Mouse (Mus musculus): ENCODE results near the gene Tigit. TPM values are rescaled to one million over a fixed set of nuclear protein-coding genes. Genes with fewer than 3 reads are reported as not detected.

Gene Tigit
- total RNA-seq (2021) = not detected

GRCm38 (mm10) chr16:43663978-43664579 is at the start of gene Tigit:
TSS of gene Tigit (minus strand) at chr16:43664146.
- DNase-seq = no peak

DNA sequence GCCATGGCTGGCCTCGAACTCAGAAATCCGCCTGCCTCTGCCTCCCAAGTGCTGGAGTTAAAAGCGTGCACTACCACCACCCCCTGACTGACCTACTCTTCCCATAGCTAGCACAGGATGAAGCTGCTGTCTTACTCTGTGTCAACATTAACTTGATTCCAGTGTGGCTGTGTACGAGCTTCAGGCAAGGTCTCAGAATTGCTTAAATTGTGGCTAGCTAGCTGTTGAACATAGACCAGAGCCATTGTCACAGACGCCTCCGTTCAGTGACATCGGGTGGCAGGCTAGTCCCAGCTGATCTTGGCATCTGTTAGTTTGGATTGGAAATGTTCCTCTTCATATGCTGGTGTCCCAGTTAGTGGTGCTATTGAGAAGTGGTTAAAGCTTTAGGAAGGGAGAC is 47.4 kb upstream of the Tigit start:
- DNase-seq = no peak

DNA sequence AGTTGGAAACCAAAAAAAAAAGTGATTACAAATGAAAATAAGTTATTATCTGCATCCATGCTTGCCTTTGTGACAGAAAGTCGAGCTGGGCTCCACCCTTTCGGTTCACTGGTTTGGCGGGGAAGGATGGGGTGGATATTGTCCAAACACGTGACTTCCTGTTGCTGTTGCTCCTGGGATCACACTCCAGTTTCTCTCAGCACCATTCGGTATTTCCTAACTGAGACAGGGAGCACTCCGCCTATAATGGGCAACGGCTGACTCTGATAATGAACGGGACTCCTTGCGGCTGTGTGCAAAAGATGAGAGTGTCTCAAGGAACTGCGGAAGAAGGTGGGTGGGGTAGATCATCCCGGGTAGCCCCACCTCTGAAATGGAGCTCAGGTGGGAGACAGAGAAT is 46.7 kb upstream of the Tigit start:
- DNase-seq = peak; percentile 56

GRCm38 (mm10) chr16:43710134-43710475 is 46.2 kb upstream of the Tigit start:
- DNase-seq = no peak

DNA sequence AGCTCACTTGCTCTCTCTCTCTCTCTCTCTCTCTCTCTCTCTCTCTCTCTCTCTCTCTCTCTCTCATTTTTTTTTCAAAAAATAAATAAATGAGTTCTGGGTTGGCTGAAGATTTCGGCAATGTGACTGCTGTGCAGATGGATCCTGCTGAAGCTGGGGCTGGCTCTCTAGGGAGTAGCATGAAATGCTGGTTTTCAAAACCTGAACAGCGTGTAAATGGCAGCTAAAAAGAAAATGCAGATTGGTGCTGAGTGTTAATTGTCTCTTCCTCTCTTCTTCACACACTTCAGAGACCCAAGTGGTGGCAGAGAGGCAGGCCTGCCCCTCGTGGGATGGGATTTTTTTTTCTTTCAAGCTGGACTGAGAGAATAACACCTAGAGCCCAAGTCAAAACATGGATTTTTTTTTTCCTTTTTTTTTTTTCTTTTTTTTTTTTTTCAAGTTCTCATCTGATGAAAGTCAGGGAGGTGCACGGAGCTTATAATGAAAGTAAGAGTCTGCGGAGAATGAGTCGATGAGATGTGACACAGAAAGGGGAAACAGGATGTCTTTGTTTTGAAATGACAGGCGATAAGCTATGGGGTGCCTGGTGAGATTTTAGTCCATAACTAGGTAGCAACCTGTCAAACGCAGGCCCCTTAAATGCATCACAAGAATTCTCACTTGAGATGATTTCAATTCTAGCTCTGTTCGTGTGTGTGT is 45.6 kb upstream of the Tigit start:
- DNase-seq = no peak

GRCm38 (mm10) chr16:43709062-43709413 is 45.1 kb upstream of the Tigit start:
- no peak for DNase-seq

GRCm38 (mm10) chr16:43708335-43709061 is 44.6 kb upstream of the Tigit start:
- no peak for DNase-seq

DNA sequence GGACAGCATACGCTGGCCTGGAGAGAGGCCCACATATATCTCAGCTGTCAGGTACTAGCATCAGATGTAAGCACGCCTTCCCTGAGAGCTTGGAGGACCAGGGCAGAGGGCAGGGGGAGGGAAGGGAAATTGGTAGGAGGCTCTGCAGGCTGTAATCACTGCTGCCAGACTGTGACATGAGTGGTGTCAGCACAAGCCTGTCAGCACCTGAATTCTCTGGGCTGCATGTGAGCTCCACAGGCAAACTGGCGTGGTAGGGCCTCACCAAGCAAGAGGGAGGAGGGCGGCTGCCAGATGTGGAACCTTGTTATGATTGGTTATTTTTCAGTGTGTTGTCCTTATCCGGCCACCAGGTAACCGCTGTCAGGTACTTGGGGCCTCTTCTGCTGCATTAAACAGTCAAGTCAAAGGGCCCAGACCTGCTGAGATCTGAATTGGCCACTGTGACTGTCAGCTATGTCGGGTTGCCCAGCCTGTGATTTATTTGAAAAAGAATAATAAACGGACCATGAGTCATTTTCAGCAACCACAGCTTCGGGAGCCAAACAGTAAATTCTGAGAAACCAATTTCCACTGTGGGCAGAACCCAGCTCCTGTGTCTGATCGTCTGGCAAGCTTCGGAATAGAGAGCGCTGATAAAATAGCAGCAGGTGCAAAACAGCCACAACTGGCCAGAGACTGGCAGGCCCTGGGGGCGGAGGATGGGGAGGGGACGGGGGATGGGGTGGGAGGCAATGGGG is 38.0 kb upstream of the Tigit start:
- peak; percentile 75 for DNase-seq

- DNase-seq = no peak
Observed at GRCm38 (mm10) chr16:43700575-43700974, 36.6 kb upstream of the Tigit start.

- no peak for DNase-seq
Observed at GRCm38 (mm10) chr16:43698735-43699649, 35.0 kb upstream of the Tigit start.

GRCm38 (mm10) chr16:43697772-43698171 is 33.8 kb upstream of the Tigit start:
- no peak for DNase-seq

DNA sequence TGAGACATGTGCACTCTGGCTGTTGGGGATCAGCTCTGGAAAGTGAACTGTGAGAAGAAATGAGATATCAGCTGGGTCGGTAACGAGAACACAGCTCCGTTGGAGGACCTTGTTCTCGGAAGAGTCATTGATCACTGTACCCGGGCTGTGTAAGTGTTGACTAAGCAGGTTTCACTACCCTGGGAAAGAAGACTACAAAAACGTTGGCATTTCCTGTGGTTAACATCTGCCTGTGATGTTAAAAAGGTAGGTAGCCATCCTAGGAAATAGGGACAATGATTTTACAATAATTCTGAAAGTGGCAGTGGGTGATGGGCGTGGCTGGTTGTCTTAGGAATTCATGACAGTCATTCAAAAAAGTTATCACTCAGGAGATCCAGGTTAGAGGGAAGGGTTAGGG is 31.9 kb upstream of the Tigit start:
- DNase-seq = no peak

- no peak for DNase-seq
Observed at GRCm38 (mm10) chr16:43694104-43694503, 30.2 kb upstream of the Tigit start.

- DNase-seq = no peak
Observed at GRCm38 (mm10) chr16:43692611-43693010, 28.7 kb upstream of the Tigit start.

DNA sequence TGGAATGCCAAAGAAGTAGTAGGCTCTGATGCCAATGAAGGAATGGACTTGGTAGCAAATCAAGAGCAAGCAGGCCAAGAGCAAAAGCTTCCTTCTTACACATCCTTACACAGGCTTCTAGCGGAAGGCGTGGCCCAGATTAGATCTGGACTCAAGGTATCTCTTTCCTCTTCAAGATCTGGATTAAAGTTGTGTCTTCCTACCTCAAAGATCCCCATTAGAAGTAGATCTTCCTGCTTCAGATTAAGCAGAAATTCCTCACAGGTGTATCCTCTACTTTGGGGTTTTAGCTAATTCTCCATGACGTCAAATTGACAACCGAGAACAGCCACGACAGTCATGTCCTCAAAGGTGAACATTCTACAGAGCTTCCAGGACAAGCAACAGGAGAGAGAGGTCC is 27.8 kb upstream of the Tigit start:
- DNase-seq = no peak

GRCm38 (mm10) chr16:43690912-43691311 is 27.0 kb upstream of the Tigit start:
- DNase-seq = no peak

GRCm38 (mm10) chr16:43690211-43690690 is 26.3 kb upstream of the Tigit start:
- no peak for DNase-seq

DNA sequence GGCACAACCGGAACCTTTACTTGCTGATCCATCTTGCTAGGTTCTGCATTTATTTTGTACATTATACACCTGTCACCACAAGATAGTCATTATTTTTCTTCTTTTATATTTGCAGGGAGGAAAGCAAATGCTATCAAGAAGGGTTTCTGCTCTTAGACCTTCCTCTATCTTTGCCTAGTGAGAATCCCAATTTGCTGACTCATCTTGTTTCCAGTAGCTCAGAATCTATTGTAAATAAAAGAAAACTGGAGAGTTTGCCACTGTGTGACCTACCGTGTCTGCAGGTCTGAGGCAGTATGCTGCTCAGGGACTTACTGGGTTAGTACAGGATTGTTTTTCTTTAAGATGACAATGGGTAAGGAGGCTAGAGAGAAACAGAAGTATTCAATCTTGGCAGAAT is 24.0 kb upstream of the Tigit start:
- no peak for DNase-seq

DNA sequence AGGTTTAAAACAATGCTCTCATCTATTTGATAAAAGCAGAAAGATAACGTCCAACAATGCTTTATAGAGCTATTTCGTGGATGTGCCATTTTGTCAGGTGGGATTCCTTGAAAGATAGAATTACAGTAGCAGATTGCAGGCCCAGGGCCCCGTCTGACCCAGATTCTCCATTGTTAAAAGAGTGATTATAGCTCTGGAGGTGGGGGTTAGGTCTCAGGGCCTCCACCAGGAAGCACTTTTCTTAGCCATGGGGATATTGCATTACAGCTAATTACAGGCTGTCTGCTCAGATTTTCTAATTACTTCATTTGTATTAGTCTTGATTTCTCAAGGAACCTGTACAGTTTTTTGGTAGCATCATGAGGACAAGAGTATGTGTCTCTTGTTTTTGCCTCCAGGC is 10.5 kb upstream of the Tigit start:
- DNase-seq = no peak

GRCm38 (mm10) chr16:43672697-43673096 is 8.8 kb upstream of the Tigit start:
- DNase-seq = no peak

DNA sequence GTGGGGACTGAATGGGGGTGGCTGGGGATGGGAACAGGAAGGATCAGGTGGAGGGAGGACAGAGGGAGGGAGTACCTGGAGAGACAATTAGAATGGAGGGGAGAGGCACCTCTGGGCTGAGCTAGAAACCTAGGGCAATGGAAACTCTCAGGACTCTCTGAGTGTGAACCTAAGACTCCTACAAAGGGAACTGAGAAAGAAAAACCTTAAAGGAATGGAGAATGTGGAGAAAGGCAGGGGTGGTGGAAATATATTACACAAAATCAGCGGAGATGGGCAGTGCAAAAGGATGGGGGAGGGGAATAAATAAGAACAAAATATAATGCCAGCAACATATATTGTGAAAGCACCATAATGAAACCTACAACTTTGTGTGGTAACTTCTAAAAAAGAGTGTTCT is 8.0 kb upstream of the Tigit start:
- no peak for DNase-seq

DNA sequence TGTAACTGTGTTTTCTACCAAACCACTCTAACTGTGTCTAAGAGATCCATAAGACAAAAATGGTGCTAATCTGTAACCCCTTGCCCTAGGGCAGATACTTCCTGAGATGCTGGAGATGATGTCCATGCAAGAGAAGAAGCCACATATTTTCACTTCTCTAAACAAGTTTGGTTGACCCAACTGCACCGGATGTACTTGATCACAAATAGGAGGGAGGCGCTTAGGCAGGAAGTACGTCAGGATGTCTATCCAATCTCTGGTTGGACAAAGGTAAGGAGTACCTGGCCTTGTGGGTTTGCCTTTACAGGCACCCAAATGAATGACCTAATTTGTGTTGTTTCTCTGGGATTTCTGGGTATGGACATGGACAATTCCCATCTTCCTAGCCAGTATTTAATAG is 4.3 kb upstream of the Tigit start:
- no peak for DNase-seq
